Mouse (Mus musculus) adrenal gland (tissue): ENCODE results near the gene B3galt5.

Source experiments
- intact Hi-C: fragments of 180-260 bp; cut with DNase I; formaldehyde crosslinking; loops from one replicate; pipeline ENCODE4 v1.15.1; 2025

Gene B3galt5

DNA sequence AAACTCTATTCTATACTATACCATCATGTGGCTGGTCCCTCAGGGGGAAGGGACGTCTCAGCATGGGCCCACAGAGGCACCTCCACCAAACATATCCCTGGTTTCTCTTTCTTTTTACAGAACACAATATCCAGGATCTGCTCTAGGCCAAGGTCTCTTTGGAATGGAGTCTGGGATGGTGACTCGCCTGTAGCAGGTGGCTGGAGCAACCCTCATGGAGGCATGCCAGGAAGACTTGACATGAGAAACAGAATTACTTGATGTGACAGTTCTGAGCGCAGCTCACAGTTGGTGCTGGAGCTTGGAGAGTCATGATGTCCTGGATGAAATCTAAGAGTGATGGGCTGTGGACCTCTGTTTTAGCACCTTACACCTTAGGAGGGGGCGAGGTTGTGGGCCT, 104.0 kb downstream of the B3galt5 start:
- intact Hi-C loops, result no loop called here

DNA sequence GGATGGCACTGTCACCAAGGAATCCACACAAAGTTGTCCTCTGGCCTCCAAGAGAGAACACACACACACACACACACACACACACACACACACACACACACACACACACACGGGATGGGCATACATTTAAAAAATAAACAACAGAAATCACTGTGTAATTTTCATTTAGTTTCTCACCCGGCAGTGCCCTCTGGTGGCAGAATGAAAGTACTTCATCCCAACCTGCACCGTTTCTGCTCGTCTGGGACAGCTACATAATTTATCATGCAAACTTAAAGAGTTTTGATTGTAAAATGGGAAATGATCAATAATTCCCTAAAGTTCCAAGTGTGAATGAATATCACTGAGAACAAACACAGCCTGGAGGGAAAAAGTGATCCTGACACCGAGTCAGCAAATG, 105.7 kb downstream of the B3galt5 start:
- intact Hi-C loops, result loop anchor here (2.0 to 10.0 kb wide), 2 partner anchors 110 to 226 kb away; no protein-coding TSS in a partner anchor

DNA sequence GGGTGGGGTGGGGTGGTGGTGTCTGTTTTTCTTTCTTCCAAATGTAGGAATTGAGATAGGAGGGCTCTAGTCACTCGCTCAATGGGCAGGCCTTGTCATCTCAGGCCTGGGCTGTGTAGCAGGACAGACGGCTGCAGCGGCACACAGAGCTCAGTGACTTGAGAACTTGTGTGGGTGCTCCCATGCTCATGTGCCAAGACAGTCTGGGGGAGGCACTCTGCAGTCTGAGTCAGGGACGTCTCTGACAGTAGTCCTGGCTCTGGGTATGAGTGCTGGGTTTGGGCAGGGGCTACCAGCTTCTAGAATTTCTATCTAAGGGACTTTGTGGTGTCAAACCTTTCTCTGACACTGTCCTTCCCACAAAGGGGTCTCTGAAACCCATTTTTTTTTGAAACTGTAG, 106.3 kb downstream of the B3galt5 start:
- intact Hi-C loops, result loop anchor here (2.0 to 10.0 kb wide), 2 partner anchors 111 to 227 kb away; no protein-coding TSS in a partner anchor

DNA sequence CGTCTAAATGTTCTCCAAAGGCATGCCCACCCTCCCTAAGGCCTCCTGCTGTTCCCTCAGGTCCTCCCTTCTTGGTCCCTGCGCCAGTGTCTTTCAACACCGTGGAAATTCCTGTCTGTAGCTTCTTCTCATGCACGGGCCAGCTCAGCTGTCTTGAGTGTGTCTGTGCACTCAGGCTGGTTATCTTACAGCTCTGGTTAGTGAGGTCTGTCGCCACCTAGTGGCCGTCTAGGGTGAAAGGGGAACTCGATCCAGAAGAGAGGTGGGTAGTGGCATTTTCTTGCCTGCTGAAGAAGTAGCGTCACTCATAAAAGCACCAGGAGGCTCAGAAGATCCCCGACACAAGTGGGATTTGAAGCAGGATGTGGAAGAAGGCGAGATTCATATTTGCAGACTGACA, 109.5 kb downstream of the B3galt5 start:
- intact Hi-C loops, result loop anchor here (10.0 kb wide), 1 partner anchor 230 kb away; no protein-coding TSS in a partner anchor

DNA sequence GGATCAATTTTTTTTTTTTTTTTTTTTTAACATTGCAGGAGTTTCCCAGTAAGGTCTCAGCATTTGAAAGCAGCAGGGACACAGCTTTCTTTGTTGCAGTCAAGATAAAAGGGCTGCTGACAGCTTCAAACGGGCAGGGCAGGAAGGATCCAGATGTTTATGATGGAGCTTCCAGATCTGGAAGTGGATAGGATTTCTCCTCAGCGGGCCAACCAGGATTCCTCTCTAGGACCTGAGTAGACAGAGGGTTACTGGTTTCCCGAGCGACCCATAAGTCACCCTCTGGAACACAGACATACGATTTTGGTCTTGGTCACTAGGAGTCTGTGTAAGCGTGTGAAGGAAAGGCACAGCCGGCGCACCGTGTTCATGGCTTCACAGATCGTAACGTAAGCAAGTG, 112.5 kb downstream of the B3galt5 start:
- intact Hi-C loops, result loop anchor here (10.0 kb wide), 1 partner anchor 233 kb away; no protein-coding TSS in a partner anchor

DNA sequence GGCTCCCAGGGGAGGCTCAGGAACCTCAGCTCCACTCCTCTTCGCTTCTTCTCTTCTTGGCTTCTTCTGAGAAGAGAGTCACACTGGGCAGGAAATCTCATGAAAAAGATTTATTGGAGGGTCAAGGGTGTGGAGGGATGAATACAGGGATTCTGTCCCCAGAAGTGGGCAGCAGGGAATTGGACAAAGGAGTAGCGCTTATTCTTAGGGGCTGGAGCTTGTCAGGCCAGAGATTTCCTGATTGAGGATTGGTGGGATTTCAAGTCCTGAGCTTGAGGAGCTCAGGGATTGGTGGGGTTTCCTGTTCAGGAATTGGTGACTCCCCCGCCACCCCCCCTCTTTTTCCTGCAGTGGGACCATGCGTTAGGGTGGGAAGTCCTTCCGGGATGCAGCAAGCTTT, 113.2 kb downstream of the B3galt5 start:
- intact Hi-C loops, result loop anchor here (10.0 kb wide), 1 partner anchor 234 kb away; no protein-coding TSS in a partner anchor

DNA sequence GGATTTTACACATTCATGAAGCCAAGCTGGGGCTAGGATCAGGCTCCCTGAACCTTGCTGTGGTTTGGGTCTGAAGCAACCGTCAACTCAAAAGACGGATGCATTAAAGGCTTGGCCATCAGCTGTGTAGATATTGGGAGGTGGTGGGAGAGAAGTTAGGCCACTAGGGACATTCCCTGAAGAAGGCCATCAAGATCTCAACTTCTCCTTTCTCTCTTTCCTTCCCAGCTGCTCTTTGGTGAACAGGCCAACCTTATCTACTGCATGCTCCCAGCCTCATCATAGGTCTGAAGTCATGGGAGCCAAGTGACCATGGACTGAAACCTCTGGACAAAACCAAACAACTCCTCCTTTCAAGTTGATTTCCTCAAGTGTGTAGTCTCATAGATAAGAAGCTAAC, 115.9 kb downstream of the B3galt5 start:
- intact Hi-C loops, result no loop called here

DNA sequence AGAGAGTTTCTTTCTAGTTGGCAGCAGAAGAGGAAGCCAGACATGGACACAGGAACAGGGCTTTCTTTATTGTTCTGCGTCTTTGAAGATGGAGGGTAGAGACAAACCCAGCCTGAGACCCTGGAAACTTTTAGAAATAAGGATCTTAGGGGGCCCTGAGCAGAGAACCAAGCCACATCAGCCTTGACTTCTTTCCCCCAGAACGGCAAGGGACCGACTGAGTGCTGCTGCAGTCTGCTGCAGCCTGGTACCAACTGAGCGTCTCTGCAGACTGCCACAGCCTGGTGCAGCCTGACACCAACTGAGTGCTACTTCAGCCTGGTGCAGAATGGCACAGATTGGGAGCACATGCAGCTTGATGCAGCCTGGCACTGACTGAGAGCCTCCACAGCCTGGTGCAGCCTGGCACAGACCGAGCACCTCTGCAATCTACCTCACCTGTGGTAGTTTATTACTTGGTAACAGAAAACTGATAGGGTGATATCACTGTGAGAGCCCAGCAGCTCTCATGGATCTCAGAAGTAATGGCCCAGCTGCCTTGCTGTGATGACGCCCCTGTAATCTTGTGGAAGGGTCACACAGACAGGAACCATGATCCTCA, 117.8 kb downstream of the B3galt5 start:
- intact Hi-C loops, result no loop called here

DNA sequence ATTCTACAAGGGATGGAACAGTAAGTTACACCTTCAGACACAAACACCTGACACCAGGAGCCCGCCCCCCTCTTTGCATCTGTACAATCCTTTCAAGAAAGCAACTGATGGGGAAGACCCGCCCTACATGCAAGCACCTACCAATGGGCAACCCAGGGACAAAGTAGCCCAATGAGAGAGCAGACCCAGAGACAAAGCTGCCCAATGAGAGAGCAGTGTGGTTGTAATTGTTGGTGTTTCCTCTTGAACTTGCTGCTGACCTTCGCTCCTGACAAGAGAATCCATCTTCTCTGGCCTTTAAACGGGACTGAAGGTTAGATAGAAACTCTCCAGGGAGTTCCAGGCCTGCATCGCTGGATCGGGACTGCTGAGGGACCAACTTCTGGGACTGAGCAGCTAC, 118.4 kb downstream of the B3galt5 start:
- intact Hi-C loops, result no loop called here

DNA sequence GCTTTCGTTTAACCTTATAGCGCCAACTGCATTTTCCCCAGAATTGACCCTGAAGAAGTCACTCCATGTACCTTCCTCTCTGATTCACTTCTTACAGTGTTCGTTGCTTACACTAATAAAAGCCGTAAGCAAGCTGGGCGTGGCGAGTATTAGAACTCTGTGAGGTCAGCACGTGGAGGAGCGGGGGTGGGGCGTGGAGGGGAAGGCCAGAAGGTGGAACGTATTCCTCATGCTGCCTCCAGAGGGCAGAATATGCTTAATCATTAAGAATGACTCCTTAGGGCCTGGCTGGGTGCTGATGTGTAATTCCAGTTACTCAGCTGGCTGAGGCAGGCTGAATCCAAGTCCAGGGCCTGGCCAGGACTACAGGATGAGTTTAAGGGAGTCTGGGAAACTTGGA, 122.3 kb downstream of the B3galt5 start:
- intact Hi-C loops, result loop anchor here (5.0 kb wide), 2 partner anchors 254 to 314 kb away; no protein-coding TSS in a partner anchor

DNA sequence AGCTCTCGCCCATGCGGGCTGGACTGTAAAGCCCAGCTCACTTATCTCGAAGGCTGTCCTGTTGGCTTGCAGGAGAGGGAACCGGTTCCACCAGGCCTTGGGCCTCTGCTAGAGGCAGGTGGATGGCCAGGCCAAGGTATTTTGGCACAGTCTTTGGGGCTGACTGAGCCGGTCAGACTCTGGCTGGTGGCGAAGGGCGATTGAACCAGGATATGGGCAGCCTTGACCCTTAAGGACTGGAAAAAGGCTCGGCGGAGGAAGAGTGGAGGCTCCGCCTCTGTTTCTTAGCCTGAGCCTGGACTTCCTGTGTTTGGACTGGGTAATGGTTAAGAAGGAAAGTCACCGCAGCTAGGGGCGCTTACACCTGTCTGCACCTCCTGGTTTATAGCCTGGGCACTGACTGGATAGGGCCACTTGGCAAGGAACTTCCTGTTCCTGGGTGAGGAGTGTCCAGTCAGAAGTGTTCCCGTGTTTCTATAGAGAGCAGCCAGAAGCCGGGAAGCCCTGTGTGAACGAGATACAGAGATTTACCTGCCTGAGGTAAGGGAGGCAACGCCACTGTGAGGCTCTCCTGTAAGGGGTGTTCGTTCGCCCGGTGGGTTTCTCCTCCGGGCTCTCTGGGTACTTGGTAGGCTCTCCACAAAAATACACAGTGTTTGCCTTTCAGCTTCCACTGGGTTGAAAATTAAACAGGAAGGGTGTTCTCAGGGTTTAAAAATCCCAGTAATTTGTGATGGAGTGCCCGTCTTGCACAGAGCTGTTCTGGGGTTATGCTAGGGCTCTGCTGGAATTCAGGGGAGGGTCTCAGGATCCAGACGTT, 125.9 kb downstream of the B3galt5 start:
- intact Hi-C loops, result loop anchor here (5.0 kb wide), 1 partner anchor 106 kb away; the partner anchor contains the start of gene Pcp4

DNA sequence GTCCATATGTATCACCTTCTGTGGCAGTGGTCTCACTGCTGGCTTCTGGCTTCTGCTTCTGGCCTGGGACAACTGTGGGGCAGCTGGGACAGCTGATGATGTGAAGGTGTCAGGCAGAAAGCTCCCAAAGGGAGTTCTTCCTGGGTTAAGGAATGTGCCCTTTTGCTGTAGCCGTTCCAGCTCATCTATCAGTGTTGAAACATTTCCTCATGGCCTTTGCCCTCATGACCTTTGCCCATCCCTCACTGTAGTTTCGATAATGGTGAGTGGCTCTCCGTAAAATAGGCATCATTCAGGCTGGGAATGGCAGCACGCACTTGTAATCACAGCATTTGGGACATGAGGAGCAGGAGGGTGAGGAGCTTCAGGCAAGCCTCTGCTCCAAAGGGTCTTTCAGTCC, 127.3 kb downstream of the B3galt5 start:
- intact Hi-C loops, result loop anchor here (5.0 kb wide), 1 partner anchor 104 kb away; the partner anchor contains the start of gene Pcp4

DNA sequence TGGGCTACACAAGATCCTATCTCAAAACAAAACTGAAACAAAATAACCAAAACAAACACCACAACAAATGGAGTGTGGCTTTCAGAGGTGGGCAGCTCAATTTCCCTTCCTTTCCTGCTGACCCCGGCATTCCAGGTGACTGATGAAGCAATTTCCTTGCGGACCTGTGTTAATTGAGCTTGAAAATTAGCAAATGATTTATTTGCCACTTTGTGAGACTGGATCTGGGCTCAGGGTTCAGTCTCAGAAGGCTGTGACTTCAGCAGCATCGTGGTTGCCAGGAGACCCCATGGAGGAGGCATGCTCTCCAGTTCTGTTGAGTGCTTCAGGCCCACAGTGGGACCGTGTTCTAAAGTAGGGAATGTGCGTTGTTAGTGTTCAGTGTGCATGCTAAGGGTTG, 127.7 kb downstream of the B3galt5 start:
- intact Hi-C loops, result loop anchor here (5.0 kb wide), 1 partner anchor 104 kb away; the partner anchor contains the start of gene Pcp4

DNA sequence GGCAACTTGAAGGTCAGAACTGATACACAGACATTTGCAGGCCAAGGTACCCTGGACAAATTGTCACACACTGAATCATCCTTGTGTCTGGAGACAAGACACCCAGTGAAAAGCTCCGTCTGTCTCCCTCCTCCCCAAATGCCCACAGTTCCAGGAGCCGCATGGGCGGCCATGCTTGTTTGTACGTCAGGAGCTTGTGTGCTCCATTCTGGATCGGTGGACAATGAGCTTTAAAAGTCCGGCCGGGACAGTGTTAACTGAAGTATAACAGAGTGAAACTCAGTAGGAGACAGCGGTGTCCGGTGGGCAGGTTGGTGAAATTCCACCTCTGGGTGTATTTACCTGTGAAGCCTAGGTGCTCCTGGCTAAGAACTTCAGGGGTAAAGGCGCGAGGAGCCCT, 129.3 kb downstream of the B3galt5 start:
- intact Hi-C loops, result loop anchor here (5.0 kb wide), 1 partner anchor 102 kb away; the partner anchor contains the start of gene Pcp4
